ENCODE assay signal across 10 mouse cellular contexts in genomic region chr16:43309968-43310431, GRCm38 (mm10).
DNase-seq lines count a peak whose midpoint lies in the region; ATAC-seq lines count a peak whose summit lies in the region.
"Had no signal": no experiment of that assay in that cellular context is flagged by ENCODE, and none has a peak within 500 bp of the region (broad histone marks: within the 10 kb centered on the region; RNA-seq: fewer than 3 reads in every experiment).

No protein-coding gene starts in this region.

- H3K4me3 ChIP-seq in forebrain, embryonic 13.5 days = no peak overlapping the region
- H3K4me3 ChIP-seq in midbrain, embryonic 10.5 days = no peak overlapping the region

- peak overlapping the region; percentile 71 for H3K27ac ChIP-seq in forebrain, embryonic 13.5 days
- peak overlapping the region; percentile 83 for H3K27ac ChIP-seq in midbrain, embryonic 10.5 days (replicated peaks)
- H3K27ac ChIP-seq: liver, embryonic 14.5 days had no signal

- no peak for DNase-seq in frontal cortex, postnatal 36 days (ENCODE audit: low spot score in 2 of 2)
- DNase-seq in R1 (ENCODE audit: low read depth, low spot score) = peak; percentile 42
- DNase-seq in midbrain, embryonic 10.5 days (ENCODE audit: low spot score) = peak; percentile 53
- DNase-seq in left cerebral cortex, adult 18-20 months (ENCODE audit: low spot score in 2 of 2) = no peak
- DNase-seq in right cerebral cortex, adult 2 months (ENCODE audit: low spot score in 2 of 2) = no peak
- DNase-seq in layer of hippocampus, adult 9-10 months (ENCODE audit: low spot score) = no peak
- DNase-seq: kidney, adult 8-10 months had no signal

- H3K27me3 ChIP-seq in forebrain, embryonic 13.5 days = no peaks in the 10 kb centered on the region
- H3K27me3 ChIP-seq in midbrain, embryonic 10.5 days (ENCODE audit: low read depth, poor library complexity, severe bottlenecking) = no peaks in the 10 kb centered on the region

- peaks cover 27% of the 10 kb centered on the region for H3K4me1 ChIP-seq in forebrain, embryonic 13.5 days
- H3K4me1 ChIP-seq in midbrain, embryonic 10.5 days = peaks cover 36% of the 10 kb centered on the region

- WGBS in forebrain, embryonic 13.5 days = 3% methylated on average over 4 of the region's 4 CpGs
- WGBS in midbrain, embryonic 10.5 days = 24% methylated on average over 4 of the region's 4 CpGs

- H3K9ac ChIP-seq in forebrain, embryonic 13.5 days = no peak overlapping the region
- H3K9ac ChIP-seq: liver, embryonic 14.5 days had no signal

- no peaks in the 10 kb centered on the region for H3K36me3 ChIP-seq in forebrain, embryonic 13.5 days (ENCODE audit: poor library complexity, severe bottlenecking)
- no peaks in the 10 kb centered on the region for H3K36me3 ChIP-seq in midbrain, embryonic 10.5 days

- peak overlapping the region; percentile 8; the same call in 1 of the 2 replicates for H3K4me2 ChIP-seq in forebrain, embryonic 13.5 days

- H3K9me3 ChIP-seq in forebrain, embryonic 13.5 days (replicated peaks) = 0 out of 2 replicates have a peak, but pooled peaks cover 5% of the 10 kb centered on the region
- no peaks in the 10 kb centered on the region for H3K9me3 ChIP-seq in midbrain, embryonic 10.5 days (replicated peaks)

- peak; percentile 41; the same call in 1 of the 2 replicates for ATAC-seq in frontal cortex, adult (ENCODE audit: low TSS enrichment)
- peak; percentile 98 for ATAC-seq in forebrain, embryonic 13.5 days

Comparison
In these comparisons a context has a peak if more than half of its experiments do, and no peak if none do; other contexts are left out.
1. DNase-seq: peak in R1 (single experiment) and midbrain, embryonic 10.5 days (single experiment); none in frontal cortex, postnatal 36 days (0 of 2), left cerebral cortex, adult 18-20 months (0 of 2), right cerebral cortex, adult 2 months (0 of 2) and layer of hippocampus, adult 9-10 months (single experiment).